Mouse (Mus musculus) gastrocnemius, postnatal 36 days (tissue): Measurements from ENCODE around the gene Tas2r118. TPM values are rescaled to one million over a fixed set of nuclear protein-coding genes. Genes with fewer than 3 reads are reported as not detected.

ENCODE experiments used
- DNase-seq, 2 experiments: peaks; one replicate each; pipeline ENCODE4 v3.0.0; 2022
- intact Hi-C: fragments of 180-260 bp; cut with DNase I; formaldehyde crosslinking; loops from one replicate; pipeline ENCODE4 v1.15.1; 2025
- long read RNA-seq, 2 experiments: library from polyadenylated mRNA; stranded (forward); transcript quantifications; one replicate each; pipeline ENCODE4 v2.0.0; 2021
- total RNA-seq, 2 experiments: library from RNA; stranded (reverse); gene quantifications; 2 replicates each; pipeline ENCODE4 v1.2.3; 2021

Tas2r118 gene
- total RNA-seq = not detected
- long read RNA-seq, experiment 1 = 0 reads
- long read RNA-seq, experiment 2 = 0 reads

- DNase-seq = no peak
- intact Hi-C loops = no loop called here
Measured at GRCm38 (mm10) chr6:23969960-23970359, at the start of gene Tas2r118. TSS of gene Tas2r118 (minus strand) at chr6:23970060.

GRCm38 (mm10) chr6:24018320-24018719 lies 48.5 kb upstream of the Tas2r118 start:
- DNase-seq = no peak

GRCm38 (mm10) chr6:23993276-23993675 lies 23.4 kb upstream of the Tas2r118 start:
- DNase-seq = no peak
- intact Hi-C loops = no loop called here

More at GRCm38 (mm10) chr6:24018320-24018719, 48.5 kb upstream of the Tas2r118 start:
- intact Hi-C loops = no loop called here

- no peak for DNase-seq
- intact Hi-C loops = no loop called here
Measured at GRCm38 (mm10) chr6:23990687-23991387, 21.0 kb upstream of the Tas2r118 start.

- no peak for DNase-seq
- intact Hi-C loops = no loop called here
Measured at GRCm38 (mm10) chr6:23986293-23986692, 16.4 kb upstream of the Tas2r118 start.

GRCm38 (mm10) chr6:23966980-23967379 lies 2.9 kb downstream of the Tas2r118 start:
- DNase-seq = no peak
- intact Hi-C loops = no loop called here

- intact Hi-C loops = no loop called here
- DNase-seq = no peak
Measured at GRCm38 (mm10) chr6:23965925-23966324, 3.9 kb downstream of the Tas2r118 start.

GRCm38 (mm10) chr6:23963741-23964140 lies 6.1 kb downstream of the Tas2r118 start:
- no peak for DNase-seq
- intact Hi-C loops = no loop called here

- intact Hi-C loops = no loop called here
- DNase-seq = no peak
Measured at GRCm38 (mm10) chr6:23940776-23941175, 29.1 kb downstream of the Tas2r118 start.

GRCm38 (mm10) chr6:23938575-23939488 lies 31.0 kb downstream of the Tas2r118 start:
- intact Hi-C loops = no loop called here
- no peak for DNase-seq

- no peak for DNase-seq
- intact Hi-C loops = no loop called here
Measured at GRCm38 (mm10) chr6:23936414-23936813, 33.4 kb downstream of the Tas2r118 start.

- intact Hi-C loops = no loop called here
- no peak for DNase-seq
Measured at GRCm38 (mm10) chr6:23923806-23924205, 46.1 kb downstream of the Tas2r118 start.

Other genes with a start within 250 kb of the Tas2r118 start
- gene Cadps2, start 130.6 kb downstream of the Tas2r118 start, total RNA-seq = under 1 TPM; 0.10 to 0.26 TPM
- under 1 TPM in 1 of 2 experiments, not detected in 1; 0.10 TPM for gene Slc13a1, start 198.0 kb upstream of the Tas2r118 start, total RNA-seq